Mouse (Mus musculus) layer of hippocampus, adult 2 months (tissue): ENCODE data around the gene Ppm1e. TPM values are rescaled to one million over a fixed set of nuclear protein-coding genes. Genes with fewer than 3 reads are reported as not detected.

Source experiments
- DNase-seq, 2 experiments: peaks; one replicate each; pipeline ENCODE4 v3.0.0; 2022; ENCODE audit warnings: low spot score in 2 of 2
- H3K27ac ChIP-seq: fragments of 200-600 bp; 2 replicates; pipeline ENCODE4 v1.8.1; 2022
- H3K4me3 ChIP-seq: fragments of 200-600 bp; 2 replicates; pipeline ENCODE4 v1.8.1; 2022; ENCODE audit warnings: mild to moderate bottlenecking
- CTCF ChIP-seq: fragments of 200-600 bp; conservative IDR thresholded peaks from 2 replicates; pipeline ENCODE4 v1.8.1; 2022; ENCODE audit warnings: antibody characterized with exemption, mild to moderate bottlenecking, moderate library complexity
- long read RNA-seq, 2 experiments: library from polyadenylated mRNA; stranded (forward); transcript quantifications; one replicate each; pipeline ENCODE4 v2.0.0; 2021; ENCODE audit warnings: borderline mapping rate in 2 of 2
- total RNA-seq, 2 experiments: library from RNA; stranded (reverse); gene quantifications; 2 replicates each; pipeline ENCODE4 v1.2.3; 2021

Ppm1e gene
- total RNA-seq, result 100 to 1,000 TPM; 249 to 267 TPM
- long read RNA-seq, experiment 1, full-length matches to known transcripts, result 81 of 141 reads
- long read RNA-seq, experiment 1, partial matches to known transcripts, result 12 of 141 reads
- long read RNA-seq, experiment 1, other reads (novel, unspliced or antisense), result 48 of 141 reads
- long read RNA-seq, experiment 2, full-length matches to known transcripts, result 128 of 215 reads
- long read RNA-seq, experiment 2, partial matches to known transcripts, result 23 of 215 reads
- long read RNA-seq, experiment 2, other reads (novel, unspliced or antisense), result 64 of 215 reads

DNA sequence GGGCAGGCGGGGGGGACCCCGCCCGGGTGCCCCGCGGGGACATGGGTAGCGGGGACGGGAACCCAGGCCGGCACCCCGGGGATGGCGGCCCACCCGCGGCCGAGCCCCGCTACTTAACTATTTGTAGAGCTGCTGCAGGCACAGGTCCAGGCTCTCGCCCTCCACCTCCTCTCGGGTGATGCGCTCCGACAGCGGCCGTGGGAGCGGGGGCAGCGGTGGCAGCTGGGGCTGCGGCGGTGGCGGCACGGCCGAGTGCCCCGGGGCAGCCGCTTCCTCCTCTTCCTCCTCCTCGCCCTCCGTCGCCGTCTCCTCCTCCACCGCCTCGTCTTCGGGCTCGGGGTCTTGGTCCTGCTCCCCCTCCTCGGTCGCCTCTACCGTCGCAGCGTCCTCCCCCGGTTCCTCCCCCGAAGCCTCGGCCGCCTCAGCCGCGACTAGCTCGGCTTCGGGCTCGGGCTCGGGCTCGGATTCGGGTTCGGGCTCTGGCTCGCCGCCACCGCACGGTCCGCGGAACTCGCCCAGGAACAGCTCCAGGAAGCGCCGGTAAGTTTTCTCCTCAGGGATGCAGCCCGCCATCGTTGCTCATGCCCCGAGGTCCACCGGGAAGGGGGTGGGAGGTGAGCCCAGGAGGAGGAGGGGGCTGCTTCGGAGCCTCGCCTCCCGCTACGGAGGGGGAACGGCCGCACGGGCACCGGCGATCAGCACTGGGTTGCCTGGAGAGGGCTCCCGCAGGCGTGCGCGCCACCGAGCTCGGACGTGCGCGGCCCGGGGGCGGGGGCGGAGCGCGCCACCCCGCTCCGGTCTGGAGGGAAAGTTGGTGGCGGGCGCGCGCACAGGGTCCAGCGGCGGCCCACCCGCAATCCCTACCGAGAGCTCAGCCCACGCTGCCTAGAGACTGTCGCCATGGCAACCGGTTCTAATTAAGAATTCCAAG lies at the start of gene Ppm1e:
Gene Ppm1e (minus strand): TSS at position 693 of the 931 bp plus-strand sequence.
- no peak for TF ChIP-seq CTCF
- H3K27ac ChIP-seq, result peak within 1 kb of the TSS; percentile 99
- H3K4me3 ChIP-seq, result peak within 1 kb of the TSS; percentile 75
- DNase-seq, result peak; percentile 87 to 88

DNA sequence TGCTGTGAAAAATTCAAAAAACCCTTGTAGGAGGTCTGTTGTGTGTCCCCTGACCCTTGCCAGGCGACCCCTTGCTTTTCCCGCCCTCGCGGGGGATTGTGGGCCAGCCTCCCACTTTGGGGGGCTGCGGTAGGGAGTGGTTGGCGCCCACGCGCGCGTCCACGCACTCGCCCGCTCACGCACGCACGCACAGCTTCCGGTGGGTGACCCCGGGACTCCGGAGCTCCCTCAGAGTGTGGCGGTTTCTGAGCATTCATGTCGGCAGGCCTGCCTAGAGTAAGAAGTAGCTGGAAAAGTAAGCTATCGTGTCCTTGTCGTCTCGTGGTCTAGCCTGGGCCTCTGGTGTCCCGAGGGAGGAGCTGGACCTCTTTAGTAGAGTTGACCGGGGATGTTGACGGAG lies 46.1 kb upstream of the Ppm1e start, which contains the start of the genes Rad51c and Tex14:
Gene Rad51c (minus strand): TSS at position 79 of the 400 bp plus-strand sequence.
Gene Tex14 (plus strand): TSS at position 190 of the 400 bp plus-strand sequence.
- peak in 1 of 2 experiments; percentile 31 for DNase-seq
- Histone ChIP-seq H3K4me3 (peak within 1 kb of the TSS; percentile 59), H3K27ac (peak within 1 kb of the TSS; percentile 97)
- no peak for TF ChIP-seq CTCF

- peak; percentile 94 to 98 for DNase-seq
- Histone ChIP-seq H3K4me3 (peak overlapping the region; percentile 59), H3K27ac (peak overlapping the region; percentile 97)
- peak; percentile 15; the same call in 1 of the 2 replicates for TF ChIP-seq CTCF
Measured at GRCm38 (mm10) chr11:87404111-87404853, 45.5 kb upstream of the Ppm1e start.

GRCm38 (mm10) chr11:87398402-87398801 lies 39.6 kb upstream of the Ppm1e start:
- no peak overlapping the region for H3K27ac ChIP-seq
- no peak for DNase-seq
- H3K4me3 ChIP-seq, result no peak overlapping the region
- TF ChIP-seq CTCF, result peak; percentile 55

DNA sequence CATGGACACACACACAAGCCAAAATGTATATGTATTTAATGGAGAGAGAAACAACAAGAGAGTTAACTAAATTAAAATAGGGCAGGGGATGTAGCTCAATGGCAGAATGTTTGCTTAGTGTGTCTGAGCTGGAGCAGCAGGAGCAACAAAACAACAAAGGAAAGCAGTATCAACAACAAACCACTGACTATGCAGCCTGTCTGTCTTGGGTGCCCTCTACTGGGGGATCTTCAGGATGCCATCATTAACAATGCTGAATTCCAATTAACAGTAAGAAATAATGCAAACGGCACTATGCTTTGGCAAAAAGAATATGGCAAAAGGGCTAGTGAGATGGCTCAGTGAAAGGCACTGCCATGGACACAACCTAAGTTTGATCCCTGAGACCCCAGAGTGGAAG lies 35.0 kb upstream of the Ppm1e start:
- Histone ChIP-seq H3K27ac (no peak overlapping the region), H3K4me3 (no peak overlapping the region)
- peak; percentile 45 to 58 for DNase-seq
- peak; percentile 90 for TF ChIP-seq CTCF

- TF ChIP-seq CTCF, result peak; percentile 46
- Histone ChIP-seq H3K27ac (peak overlapping the region; percentile 73; the same call in 1 of the 2 replicates), H3K4me3 (no peak overlapping the region)
- DNase-seq, result peak in 1 of 2 experiments; percentile 61
Measured at GRCm38 (mm10) chr11:87385676-87386075, 26.9 kb upstream of the Ppm1e start.

- no peak for TF ChIP-seq CTCF
- Histone ChIP-seq H3K27ac (no peak overlapping the region), H3K4me3 (no peak overlapping the region)
- DNase-seq, result no peak
Measured at GRCm38 (mm10) chr11:87384551-87384950, 25.7 kb upstream of the Ppm1e start.

DNA sequence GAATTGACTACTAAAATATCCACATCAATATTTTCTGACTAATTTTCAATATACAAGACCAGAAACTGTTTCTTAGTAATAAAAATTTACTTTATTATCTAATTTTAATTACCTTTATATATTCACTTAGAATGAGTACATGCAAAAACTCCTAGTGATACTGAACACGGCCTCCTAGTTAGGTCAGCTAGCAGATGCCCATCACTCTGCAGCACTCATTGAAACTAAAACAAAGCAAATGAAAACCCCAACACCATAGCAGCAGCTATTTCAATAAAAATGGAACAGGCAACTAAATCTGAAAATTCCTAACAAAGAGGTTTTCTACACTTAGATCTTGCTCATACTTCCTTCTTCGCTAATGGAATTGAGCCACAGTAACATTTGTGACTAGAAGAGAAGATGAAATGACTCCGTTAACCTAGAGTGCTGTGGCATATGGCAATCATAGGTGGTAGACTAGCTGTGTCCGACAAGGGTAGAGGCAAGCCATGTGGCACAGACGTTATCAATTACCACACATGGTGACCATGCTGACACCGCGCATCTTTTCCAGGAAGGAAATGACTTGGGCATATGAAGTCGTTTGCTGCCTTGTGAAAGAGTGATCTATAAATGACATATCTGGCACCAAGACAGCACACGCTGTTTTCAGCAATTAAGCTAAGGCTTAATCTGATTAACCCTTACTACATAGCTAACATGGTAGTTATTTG lies 9.2 kb upstream of the Ppm1e start:
- no peak overlapping the region for H3K4me3 ChIP-seq
- no peak for DNase-seq
- no peak for TF ChIP-seq CTCF
- H3K27ac ChIP-seq, result no peak overlapping the region

- Histone ChIP-seq H3K27ac (no peak overlapping the region), H3K4me3 (no peak overlapping the region)
- TF ChIP-seq CTCF, result no peak
- no peak for DNase-seq
Measured at GRCm38 (mm10) chr11:87367061-87367460, 8.2 kb upstream of the Ppm1e start.

GRCm38 (mm10) chr11:87365120-87365519 lies 6.3 kb upstream of the Ppm1e start:
- Histone ChIP-seq H3K27ac (no peak overlapping the region), H3K4me3 (no peak overlapping the region)
- no peak for DNase-seq
- TF ChIP-seq CTCF, result no peak

DNA sequence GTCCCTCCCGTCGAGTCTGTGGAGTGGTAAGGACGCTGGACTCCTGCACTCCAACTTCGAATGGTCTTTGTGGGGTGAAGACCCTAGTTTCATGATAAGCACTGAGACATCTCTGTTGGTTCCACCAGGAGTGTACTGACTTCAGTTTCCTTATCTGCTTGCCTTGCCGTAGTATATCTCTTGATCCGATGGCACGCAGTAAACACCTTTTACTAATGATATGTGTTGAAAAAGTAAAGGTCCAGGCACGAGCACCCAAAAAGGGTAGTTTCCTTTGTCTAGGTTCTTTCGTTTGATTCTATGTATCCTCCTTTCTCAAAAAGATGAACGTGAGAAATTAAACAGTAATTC lies 414 bp upstream of the Ppm1e start:
- Histone ChIP-seq H3K27ac (peak overlapping the region; percentile 99), H3K4me3 (peak overlapping the region; percentile 75)
- no peak for TF ChIP-seq CTCF
- no peak for DNase-seq
